Mouse (Mus musculus) megakaryocyte, embryonic 14.5 days (primary cell): ENCODE results near the gene Olfr777.

Experiments
- FLI1 ChIP-seq: IDR thresholded peaks from 2 replicates; pipeline ENCODE4 v1.6.1; 2012; ENCODE audit warnings: low read length, inconsistent platforms, mixed read lengths
- GATA1 ChIP-seq: IDR thresholded peaks from 3 replicates; pipeline ENCODE4 v1.6.1; 2012; ENCODE audit warnings: mixed read lengths, low read length, inconsistent platforms, borderline replicate concordance

- no peak for TF ChIP-seq GATA1
- no peak for TF ChIP-seq FLI1
Measured at GRCm38 (mm10) chr10:129230737-129231136, 40.5 kb downstream of the Olfr777 start.
